Mouse (Mus musculus) adrenal gland, postnatal 14 days (tissue): ENCODE data around the gene Fam89a. TPM values are rescaled to one million over a fixed set of nuclear protein-coding genes. Genes with fewer than 3 reads are reported as not detected.
A peak's percentile ranks its signal among the peaks of the same experiment; 100 is the strongest.

Experiments used
- DNase-seq: peaks from one replicate; pipeline ENCODE4 v3.0.0; 2021; ENCODE audit warnings: mixed read lengths
- total RNA-seq: library from RNA; stranded (reverse); gene quantifications from 2 replicates; pipeline ENCODE4 v1.2.3, GENCODE M21; 2021

The Fam89a gene
- total RNA-seq, 1 experiment from 2014 or later, result 1.8 TPM

DNA sequence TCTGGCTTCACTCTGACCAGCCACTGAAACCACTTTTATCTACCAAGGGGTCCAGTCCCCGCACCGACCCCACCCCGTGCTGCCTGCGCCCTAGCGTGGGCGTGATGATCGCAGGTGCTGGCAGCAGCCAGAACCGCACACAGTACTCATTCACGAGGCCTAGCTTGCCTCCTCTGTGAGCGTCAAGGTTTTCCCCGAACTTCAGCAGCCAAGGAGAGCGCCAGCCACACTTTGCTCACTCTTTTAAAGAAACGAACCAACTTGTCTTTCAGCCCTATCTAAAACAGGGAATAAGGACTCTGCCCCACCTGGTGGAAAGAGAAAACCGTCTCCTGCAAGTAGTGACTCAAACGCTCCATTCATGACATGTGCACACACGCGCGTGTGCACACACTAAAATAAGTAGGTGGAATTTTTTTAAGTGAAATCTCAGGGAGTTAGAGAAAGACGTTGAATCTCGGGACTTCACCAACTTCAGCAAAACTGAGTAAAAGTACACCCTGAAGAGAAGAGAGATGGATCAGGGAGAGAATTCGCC is 762 bp upstream of the Fam89a start:
- no peak for DNase-seq

DNA sequence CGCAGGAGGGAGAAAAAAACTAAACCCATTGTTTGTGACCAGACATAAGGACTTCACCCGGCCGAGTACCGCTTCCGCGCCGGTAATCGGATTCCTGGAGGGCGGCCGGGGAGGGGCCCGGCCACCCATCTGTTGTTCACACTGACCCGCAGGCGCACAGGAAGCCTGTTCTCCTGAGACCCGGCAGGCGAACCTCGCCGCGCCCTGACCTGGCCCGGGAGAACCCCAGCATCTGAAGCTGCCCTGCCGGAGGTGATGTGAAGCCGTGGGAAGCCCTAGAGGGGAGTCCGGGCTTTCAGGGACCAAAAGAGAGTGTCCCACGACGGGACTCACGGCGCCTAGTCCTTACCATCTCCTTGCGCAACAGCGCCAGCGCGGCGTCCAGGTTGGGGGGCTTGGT is 441 bp downstream of the Fam89a start:
- DNase-seq, result peak; percentile 28

DNA sequence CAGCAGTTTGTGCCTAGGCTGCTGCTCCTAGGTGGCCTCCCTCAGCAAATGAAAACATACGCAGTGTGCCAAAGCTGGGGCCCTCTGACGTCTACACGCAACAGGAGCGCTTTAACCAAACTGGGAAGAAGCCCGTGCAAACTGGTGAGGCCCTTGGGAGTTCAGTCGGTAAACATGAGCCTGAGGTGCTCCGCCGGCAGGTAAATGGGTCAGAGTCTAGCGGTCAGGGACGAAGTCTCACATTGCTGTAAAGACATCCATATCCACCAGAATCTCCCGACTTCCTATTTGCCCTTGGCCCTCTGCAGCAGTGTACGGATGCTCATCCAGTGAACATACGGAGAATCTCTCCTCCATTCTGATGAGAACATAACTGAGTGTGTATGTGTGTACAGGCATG is 5.0 kb downstream of the Fam89a start:
- no peak for DNase-seq

DNA sequence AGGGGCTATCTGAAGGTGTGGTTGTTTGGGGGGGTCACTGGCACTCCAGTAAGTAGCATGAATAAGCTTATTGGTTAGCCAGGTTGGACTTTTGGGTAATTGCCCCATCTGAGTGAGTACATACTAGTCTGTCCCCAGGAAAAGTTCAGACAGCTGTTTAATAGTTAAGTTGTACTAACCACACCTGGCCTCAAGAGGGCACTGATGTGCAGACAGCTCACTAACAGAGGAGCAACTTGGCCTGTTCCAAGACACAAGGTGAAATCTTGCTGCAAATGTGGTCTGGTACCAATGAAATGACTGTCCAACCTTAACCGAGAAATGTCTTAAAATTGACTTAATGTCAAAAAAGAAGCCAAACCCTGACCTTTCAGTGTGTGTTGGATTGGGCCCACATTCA is 12.4 kb downstream of the Fam89a start:
- DNase-seq, result no peak

DNA sequence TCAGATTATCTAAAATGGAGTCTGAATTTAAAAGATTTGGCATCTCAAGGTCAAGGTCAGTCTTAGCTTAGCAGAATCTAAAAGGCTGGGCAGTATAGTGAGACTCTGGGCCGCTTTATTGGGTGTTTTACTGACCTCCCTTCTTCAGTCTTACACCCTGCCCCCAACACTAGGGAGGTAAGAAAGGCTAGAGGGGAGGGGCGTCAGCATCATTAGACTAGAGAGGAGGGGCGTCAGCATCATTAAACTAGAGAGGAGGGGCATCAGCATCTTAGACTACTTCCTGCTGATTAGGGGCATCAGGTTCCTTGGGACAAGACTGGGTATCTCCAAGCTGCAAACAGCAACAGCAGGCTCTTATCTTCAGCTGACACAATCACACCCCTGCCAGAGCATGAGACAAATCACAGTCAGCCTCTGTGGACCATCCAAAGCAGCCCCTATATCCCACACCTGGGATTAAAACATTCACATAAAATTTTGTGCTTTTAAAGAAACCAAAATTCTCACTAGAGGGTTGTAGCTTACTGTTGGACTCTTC is 16.2 kb downstream of the Fam89a start:
- DNase-seq, result no peak

DNA sequence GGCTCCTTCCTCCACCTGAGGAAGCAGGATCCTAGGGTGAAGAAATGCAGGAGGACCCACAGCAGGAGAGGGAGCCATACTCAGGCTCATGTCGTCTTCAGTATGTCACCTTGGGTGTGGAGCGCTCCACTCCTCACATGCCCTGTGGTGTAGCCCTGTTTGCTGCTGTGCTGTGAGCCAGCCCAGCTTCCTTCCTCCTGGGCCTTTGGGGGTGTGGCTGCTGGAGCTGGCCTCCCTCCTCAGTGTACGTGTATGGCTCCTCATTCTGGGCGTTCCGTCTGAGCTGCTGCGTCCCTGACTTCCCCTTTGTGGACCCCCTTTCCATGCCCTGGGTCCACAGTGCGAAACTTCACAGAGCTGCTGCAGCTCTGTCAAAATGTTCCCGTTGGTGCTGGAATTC is 18.8 kb downstream of the Fam89a start:
- no peak for DNase-seq

DNA sequence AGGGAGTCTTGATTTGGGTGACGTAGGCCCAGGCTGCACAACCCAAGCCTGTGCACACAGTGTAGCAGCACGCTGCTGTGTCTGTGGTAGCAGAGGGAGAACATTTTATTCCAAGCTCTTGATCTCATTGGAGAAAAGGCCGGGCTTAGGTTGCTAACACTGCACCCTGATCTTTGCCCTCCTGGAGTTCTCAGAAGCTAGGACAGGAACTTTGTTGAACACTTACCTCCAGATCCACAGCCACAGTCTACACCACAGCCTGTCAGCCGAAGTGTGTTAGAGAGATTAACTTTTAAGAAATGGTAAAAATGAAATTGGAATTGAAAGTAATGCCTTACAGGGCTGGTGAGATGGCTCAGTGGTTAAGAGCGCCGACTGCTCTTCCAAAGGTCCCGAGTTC is 27.3 kb downstream of the Fam89a start:
- no peak for DNase-seq

DNA sequence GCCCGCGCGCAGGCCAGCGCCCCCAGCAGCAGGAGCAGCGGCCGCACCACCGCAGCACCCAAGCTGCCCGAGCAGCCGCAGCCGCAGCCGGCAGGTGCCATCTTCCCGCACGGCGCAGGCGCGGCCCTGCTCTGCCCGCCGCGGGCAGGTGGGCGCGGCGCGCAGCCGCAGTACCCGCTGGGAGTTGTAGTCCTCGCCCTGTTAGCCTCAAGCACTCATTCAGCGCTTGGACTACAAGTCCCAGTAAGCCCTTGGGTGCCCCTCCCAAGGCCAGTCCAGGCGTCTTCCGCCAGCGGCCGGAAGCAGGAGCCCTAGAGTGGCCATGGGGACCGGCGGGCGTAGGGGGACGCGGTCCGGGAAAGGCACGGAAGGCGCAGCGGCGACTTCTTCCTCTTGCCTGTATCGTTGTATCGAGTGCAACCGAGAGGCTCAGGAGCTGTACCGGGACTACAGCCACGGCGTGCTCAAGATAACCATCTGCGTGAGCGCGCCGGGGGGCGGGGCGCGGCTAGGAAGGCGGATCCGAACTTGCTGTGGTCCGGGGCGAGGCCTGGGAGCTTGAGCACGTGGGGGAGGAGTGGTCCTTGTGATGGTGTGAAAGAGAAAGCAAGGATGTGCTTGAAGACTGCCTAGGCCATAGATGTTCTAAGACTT is 29.6 kb downstream of the Fam89a start, which contains the start of the genes Ttc13 and Arv1:
Gene Ttc13, minus strand, starts transcription at position 122 of the 654 bp plus-strand sequence.
Gene Arv1, plus strand, starts transcription at position 278 of the 654 bp plus-strand sequence.
- DNase-seq, result peak; percentile 97

DNA sequence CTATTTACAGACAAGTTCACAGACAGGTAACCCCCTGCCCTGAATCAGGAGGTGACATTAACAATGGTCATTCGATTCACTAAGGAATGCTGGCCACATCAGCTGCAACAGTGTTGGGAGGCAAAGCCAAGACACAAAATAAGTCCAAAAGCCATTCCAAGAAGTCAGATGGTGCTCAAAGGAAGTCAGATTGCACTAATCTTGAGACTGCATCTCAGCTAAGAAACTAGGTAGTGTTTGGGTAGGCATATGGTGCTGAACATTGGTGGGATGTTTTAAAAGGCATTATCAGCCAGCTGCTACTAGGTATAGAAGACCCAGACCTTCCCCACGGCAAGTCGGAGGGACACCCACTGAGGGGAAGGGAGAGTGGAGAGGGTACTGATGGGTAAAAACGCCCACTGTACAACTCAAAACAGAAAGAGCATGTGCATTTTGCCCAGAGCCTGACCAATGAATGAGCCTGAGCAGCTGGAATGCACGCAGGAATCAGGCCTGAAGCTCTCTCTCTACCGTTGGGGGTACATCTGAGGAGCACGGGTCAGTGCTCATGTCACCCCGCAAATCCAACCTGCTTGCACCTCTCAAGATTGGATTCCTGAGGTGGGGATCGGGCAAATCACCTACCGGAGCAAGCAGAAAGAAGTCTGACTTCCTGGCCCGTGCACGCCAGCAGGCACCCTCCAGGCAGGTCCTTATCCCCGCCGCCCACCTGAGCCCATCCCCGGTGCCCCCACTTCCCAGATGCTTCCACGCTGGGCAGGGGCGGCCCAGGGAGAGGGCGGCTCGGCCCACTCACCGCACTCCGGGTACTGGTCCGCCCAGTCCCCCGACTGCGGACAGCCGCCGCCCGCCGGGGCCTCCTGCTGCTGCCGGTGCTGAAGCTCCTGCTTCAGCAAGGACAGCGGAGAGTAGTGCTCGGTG is 30.4 kb downstream of the Fam89a start:
- peak; percentile 24 for DNase-seq

DNA sequence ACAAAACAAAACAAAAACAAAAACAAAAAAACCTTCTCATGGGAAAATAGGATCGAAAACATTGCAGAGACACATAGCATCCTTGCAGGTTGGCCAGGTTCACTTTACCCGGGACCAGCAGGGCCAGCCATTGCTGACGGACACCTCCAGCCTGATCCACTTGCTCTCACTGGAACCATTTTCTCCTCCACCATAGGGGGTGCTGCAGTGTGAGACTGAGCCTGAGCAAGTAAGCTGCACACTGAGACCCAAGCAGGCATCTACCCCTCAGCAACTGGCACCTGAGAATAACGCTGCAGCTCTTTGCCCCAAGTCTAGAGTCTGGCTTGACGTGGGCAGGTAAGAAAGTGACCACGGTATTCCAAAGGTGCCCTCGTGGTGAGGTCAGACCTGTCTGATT is 31.5 kb downstream of the Fam89a start:
- DNase-seq, result no peak

DNA sequence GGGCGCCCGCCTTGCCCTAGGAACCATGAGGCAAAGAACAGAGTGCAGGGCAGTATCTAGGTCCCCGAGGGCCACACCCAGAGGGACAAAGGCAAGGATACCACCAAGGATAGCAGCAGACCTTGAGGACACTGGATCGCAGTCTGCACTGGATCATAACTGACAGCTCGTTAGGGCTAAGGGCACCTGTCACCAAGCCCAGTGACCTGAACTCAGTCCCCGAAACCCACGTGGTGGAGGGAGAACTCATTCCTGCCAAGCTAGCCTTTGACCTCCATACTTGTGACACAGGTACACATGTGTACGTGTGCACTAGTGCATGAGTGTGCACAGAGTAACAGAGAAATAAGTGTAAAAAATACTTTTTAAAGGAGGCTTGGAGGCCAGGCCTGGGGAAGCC is 35.9 kb downstream of the Fam89a start:
- peak; percentile 6 for DNase-seq

DNA sequence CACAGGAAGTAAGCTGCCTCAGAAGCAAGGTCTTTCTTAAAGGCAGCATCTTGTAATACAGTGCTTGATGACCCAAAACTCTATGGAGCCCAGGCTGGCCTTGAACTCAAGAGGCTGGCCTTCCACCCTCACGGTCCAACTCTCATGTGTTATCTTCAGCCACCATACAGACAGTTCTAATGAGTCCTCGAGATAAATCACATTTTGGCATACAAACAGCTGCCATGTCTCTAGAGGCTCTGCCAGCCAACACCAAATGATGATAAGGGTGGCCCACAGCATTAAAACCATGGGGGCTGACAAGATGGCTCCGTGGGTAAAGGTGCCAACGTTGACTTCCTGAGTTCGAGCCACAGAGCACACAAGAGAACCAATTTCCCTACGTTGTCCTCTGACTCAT is 38.4 kb downstream of the Fam89a start:
- DNase-seq, result no peak

DNA sequence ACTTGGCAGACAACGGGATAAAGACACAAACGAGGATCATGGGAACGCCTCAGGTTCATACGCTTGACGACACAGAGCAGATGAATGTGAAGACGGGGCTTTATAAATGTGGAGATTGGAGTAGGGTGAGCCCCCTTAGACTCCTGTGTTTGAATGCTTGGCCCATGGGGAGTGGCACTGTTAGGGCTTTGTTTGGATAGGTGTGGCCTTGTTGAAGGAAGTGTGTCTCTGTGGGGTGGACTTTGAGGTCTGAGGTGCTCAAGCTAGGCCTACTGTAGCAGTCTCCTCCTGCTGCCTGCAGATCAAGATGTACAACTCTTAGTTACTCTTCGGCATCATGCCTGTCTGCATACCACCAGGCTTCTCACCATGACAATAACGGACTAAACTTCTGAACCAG is 45.8 kb downstream of the Fam89a start:
- no peak for DNase-seq

DNA sequence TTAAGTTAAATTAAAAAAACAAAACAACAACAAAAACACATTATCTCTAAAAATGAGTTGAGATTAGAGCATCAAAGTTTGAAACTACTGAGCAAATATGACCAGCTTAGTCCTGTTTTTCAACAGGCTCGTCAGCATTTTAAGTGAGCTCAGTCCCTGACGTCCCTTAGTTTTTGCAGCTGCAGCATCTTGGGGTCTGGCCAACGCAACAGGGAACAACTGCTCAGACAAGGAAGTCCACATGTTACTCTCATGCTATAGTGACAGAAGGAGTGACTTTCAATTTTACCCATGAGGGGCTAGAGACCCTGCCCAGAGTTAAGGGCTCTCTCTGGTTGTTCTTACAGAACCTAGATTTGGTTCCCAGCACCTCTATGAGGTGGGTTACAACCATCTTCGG is 47.3 kb downstream of the Fam89a start:
- no peak for DNase-seq

DNA sequence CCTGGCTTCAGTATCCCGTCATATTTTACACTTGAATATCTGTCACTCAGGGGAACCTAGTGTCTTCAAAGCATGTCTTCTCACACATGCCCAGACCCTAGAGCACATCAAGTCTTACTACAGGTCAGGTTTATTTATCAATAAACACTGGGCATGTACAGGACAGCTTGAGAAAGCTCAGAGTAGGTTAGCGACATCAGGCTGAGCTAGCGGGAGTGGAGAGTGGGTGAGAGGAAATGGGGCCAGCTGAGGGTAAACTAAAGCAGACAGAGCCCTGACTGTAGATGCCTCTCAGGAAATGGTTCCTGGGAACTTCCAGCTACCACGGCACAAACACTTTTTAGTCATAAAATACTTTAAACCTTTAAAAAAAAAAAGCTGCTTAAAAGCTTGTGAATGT is 48.1 kb downstream of the Fam89a start:
- DNase-seq, result no peak

DNA sequence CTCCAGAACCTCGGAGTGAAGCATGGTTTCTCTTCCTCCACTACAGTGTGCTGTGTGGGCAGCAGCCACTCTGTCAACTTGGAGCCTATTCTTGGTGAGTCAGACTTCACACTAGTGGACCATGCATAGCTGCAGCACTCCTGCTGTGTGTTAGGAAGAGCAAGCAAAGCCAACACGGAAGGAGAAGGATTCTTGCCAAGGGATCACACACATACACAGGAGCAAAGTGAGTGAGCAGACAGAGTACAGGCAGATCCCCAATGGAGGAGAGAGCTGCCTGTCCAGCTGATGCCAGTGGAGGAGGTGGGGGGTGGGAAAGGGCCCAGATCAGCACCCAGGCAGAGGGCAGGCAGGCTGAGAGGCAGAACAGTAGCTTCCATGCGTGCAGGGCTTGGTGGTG is 49.4 kb downstream of the Fam89a start:
- DNase-seq, result no peak

DNA sequence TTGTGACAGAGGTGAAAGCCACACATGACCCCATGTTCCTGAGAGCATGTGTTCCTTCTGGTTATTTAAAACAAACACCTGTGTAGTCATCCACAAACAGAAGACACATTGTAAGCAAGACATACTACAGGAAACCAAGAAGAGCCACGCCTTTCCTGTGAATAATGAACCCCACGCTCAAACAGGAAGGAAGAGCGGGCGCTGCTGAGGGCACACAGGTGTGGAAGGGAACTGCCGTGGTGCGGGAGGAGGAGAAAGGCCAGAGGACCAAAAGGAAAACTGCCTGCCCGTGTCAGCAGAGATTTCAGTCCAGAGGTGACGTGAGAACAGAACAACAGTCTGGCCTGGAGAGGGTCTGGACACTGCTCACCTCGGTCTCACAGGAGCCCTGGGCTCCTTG is 50.6 kb downstream of the Fam89a start:
- peak; percentile 26 for DNase-seq

DNA sequence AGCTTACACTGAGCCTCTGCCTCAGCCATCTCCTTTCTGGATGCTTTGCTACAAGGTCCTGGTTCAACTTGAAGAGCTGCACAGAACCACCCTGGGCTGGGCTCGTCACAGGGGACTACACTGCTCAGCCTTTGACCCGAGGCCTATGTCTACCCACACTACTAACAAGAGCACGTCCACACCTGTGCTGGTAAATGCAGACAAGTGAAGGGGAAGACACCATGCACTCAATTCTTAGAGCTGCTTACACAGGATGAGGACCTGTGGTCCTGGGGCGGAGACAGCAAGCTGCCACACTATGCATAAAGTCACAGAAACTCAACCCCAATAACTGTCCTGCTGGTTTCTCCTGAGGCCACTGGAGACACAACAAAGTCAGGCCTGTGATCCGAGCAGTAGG is 51.4 kb downstream of the Fam89a start:
- DNase-seq, result no peak

DNA sequence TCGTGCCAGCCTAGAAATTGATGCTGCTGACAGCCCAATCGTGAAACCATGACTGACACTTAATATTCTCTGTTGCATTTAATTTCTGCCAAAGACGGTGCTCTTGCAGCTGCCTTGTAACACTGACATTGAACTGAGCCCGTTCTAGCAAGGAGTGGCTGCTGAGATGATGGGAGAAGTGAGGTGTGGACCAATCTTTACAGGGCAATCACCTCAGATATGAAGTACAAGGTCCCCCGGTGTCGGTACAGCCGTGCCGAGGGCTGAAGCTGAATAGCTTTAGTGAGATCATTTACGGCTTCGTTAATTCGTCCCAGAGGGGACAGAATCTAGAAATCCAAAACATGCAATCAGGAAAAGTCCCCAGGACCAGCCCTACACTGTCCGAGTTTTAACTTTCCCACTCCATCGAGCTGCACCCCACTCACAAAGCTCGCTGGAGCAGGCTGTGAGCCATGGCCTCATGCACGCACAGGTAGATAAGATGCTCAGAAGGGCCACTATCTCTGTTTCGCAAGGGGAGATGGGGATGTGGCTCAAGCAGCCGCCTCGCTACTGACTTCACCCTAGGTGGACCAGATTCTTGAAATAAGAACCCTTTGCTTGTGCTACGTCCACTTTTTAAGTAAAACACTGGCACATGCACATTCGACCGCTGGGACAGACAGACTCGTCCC is 56.1 kb downstream of the Fam89a start:
- DNase-seq, result no peak

DNA sequence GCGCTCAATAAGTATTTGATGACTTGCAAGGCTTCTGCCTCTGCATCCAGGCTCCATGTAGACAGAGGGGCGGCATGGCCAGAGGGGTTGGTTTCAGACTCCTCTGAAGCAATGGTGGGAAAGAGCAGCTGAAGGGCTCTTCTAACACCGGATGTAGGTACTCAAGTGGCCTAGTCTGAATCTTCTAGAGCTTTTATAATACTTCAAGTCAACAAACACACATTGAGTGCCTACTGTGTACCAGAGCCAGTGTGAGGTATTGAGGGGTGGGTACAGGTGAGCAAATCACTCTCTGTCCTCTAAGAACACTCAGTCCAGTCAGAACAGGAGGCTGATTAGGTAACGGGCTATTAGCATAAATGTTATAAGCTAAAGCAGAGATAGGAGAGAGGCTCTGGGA is 59.9 kb downstream of the Fam89a start:
- no peak for DNase-seq
